ENCODE assay signal across 28 mouse cellular contexts in the genomic region with DNA sequence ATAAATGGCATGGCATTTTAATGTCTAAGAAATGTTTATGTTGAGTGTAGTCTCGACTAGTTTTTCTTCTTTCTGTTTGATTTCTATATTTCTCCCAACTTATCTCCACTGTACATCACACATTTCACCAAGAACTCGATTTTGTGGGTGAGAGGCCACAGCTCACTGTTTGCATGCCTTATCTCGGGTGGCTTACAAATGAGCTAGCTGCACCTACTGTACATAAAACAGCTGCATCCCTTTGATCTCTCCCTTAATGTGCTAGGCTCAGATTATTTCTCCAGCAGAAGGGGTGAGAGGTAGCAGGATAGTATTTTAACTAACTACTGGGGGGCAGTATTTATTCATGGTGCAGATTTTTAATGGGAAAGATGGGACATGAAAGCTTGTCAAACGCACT.
DNase-seq lines count a peak whose midpoint lies in the region; ATAC-seq lines count a peak whose summit lies in the region.
"Had no signal": no experiment of that assay in that cellular context is flagged by ENCODE, and none has a peak within 500 bp of the region (broad histone marks: within the 10 kb centered on the region; RNA-seq: fewer than 3 reads in every experiment).

No protein-coding gene starts in this region.

- DNase-seq in urinary bladder, adult 18-20 months (ENCODE audit: low spot score in 2 of 2): peak; percentile 13 to 14
- DNase-seq in urinary bladder, postnatal 10 days (ENCODE audit: low spot score): no peak
- no peak for DNase-seq in adrenal gland, postnatal 36 days
- DNase-seq: adrenal gland, adult 8-10 months; adrenal gland, postnatal 14 days; B cell, adult 2 months; cerebellum, adult 11 months; cerebellum, adult 18-20 months; cerebellum, adult 8-10 months; cerebellum, adult 9-11 months; cerebellum, postnatal 14 days; cerebellum, postnatal 36 days; embryo, embryonic 11 days had no signal

- no peaks in the 10 kb centered on the region for H3K27me3 ChIP-seq in stomach, embryonic 14.5 days (ENCODE audit: control insufficient read depth, insufficient read depth, low read length)
- H3K27me3 ChIP-seq in stomach, embryonic 16.5 days (ENCODE audit: control insufficient read depth, insufficient read depth, low read length): no peaks in the 10 kb centered on the region
- H3K27me3 ChIP-seq in hindbrain, embryonic 16.5 days (replicated peaks; ENCODE audit: control insufficient read depth, insufficient read depth, low read length): no peaks in the 10 kb centered on the region
- H3K27me3 ChIP-seq: CH12.LX; embryonic facial prominence, embryonic 13.5 days; embryonic facial prominence, embryonic 15.5 days; forebrain, embryonic 12.5 days; Patski had no signal

- no peaks in the 10 kb centered on the region for H3K9me3 ChIP-seq in stomach, embryonic 14.5 days (ENCODE audit: control insufficient read depth, low read depth, low read length)
- H3K9me3 ChIP-seq in stomach, embryonic 16.5 days (replicated peaks; ENCODE audit: control insufficient read depth, low read length): no peaks in the 10 kb centered on the region
- H3K9me3 ChIP-seq in hindbrain, embryonic 16.5 days (ENCODE audit: control insufficient read depth, low read length): no peaks in the 10 kb centered on the region
- H3K9me3 ChIP-seq: embryonic facial prominence, embryonic 13.5 days; embryonic facial prominence, embryonic 15.5 days; forebrain, embryonic 10.5 days; forebrain, embryonic 12.5 days had no signal

- H3K4me2 ChIP-seq in stomach, embryonic 14.5 days (replicated peaks; ENCODE audit: low read depth, low read length): no peak overlapping the region
- no peak overlapping the region for H3K4me2 ChIP-seq in stomach, embryonic 16.5 days (ENCODE audit: low read depth, low read length)
- H3K4me2 ChIP-seq in hindbrain, embryonic 16.5 days (ENCODE audit: low read length): no peak overlapping the region
- H3K4me2 ChIP-seq: embryonic facial prominence, embryonic 13.5 days; embryonic facial prominence, embryonic 15.5 days; forebrain, embryonic 12.5 days had no signal

- WGBS in stomach, embryonic 14.5 days: 51% methylated on average over 4 of the region's 4 CpGs
- WGBS in stomach, embryonic 16.5 days: 43% methylated on average over 4 of the region's 4 CpGs
- WGBS in hindbrain, embryonic 16.5 days: 81% methylated on average over 4 of the region's 4 CpGs

- H3K4me3 ChIP-seq in stomach, embryonic 14.5 days (ENCODE audit: low read depth, low read length): no peak overlapping the region
- H3K4me3 ChIP-seq in stomach, embryonic 16.5 days (replicated peaks; ENCODE audit: low read length): no peak overlapping the region
- H3K4me3 ChIP-seq in hindbrain, embryonic 16.5 days (ENCODE audit: low read length): no peak overlapping the region
- H3K4me3 ChIP-seq: embryonic facial prominence, embryonic 13.5 days; embryonic facial prominence, embryonic 15.5 days; erythroblast, embryonic 14.5 days; forebrain, embryonic 10.5 days; forebrain, embryonic 12.5 days had no signal

- peak; percentile 58; the same call in 1 of the 2 replicates for ATAC-seq in stomach, embryonic 14.5 days (ENCODE audit: insufficient number of reproducible peaks, insufficient read depth, low FRiP score, low read depth)
- peak; percentile 62; the same call in 1 of the 2 replicates for ATAC-seq in stomach, embryonic 16.5 days (ENCODE audit: insufficient read depth, low FRiP score)
- no peak for ATAC-seq in hindbrain, embryonic 16.5 days
- ATAC-seq: activated CD4-positive, CD25-positive, alpha-beta regulatory T cell, adult 4 months; CD4-positive, CD25-positive, alpha-beta regulatory T cell, adult 4 months; forebrain, embryonic 14.5 days; forebrain, embryonic 16.5 days; Patski had no signal

- H3K27ac ChIP-seq in stomach, embryonic 14.5 days (ENCODE audit: low read length): no peak overlapping the region
- no peak overlapping the region for H3K27ac ChIP-seq in stomach, embryonic 16.5 days (ENCODE audit: low read length)
- H3K27ac ChIP-seq in hindbrain, embryonic 16.5 days (ENCODE audit: low read depth, low read length): no peak overlapping the region
- H3K27ac ChIP-seq: embryonic facial prominence, embryonic 13.5 days; embryonic facial prominence, embryonic 15.5 days; forebrain, embryonic 10.5 days; forebrain, embryonic 12.5 days had no signal

- H3K9ac ChIP-seq in stomach, embryonic 14.5 days (replicated peaks; ENCODE audit: low read depth, low read length): no peak overlapping the region
- H3K9ac ChIP-seq in stomach, embryonic 16.5 days (ENCODE audit: low read length): no peak overlapping the region
- no peak overlapping the region for H3K9ac ChIP-seq in hindbrain, embryonic 16.5 days (ENCODE audit: low read depth, low read length)
- H3K9ac ChIP-seq: embryonic facial prominence, embryonic 13.5 days; embryonic facial prominence, embryonic 15.5 days; forebrain, embryonic 12.5 days had no signal

- no peaks in the 10 kb centered on the region for H3K4me1 ChIP-seq in stomach, embryonic 14.5 days (ENCODE audit: control insufficient read depth, insufficient read depth, low read length)
- no peaks in the 10 kb centered on the region for H3K4me1 ChIP-seq in stomach, embryonic 16.5 days (ENCODE audit: control insufficient read depth, insufficient read depth, low read length)
- H3K4me1 ChIP-seq in hindbrain, embryonic 16.5 days (ENCODE audit: control insufficient read depth, insufficient read depth, low read depth, low read length): no peaks in the 10 kb centered on the region
- H3K4me1 ChIP-seq: embryonic facial prominence, embryonic 13.5 days; embryonic facial prominence, embryonic 15.5 days; forebrain, embryonic 10.5 days; forebrain, embryonic 12.5 days had no signal

- H3K36me3 ChIP-seq in stomach, embryonic 14.5 days (ENCODE audit: control insufficient read depth, insufficient read depth, low read length): no peaks in the 10 kb centered on the region
- no peaks in the 10 kb centered on the region for H3K36me3 ChIP-seq in stomach, embryonic 16.5 days (ENCODE audit: control insufficient read depth, insufficient read depth, low read length)
- no peaks in the 10 kb centered on the region for H3K36me3 ChIP-seq in hindbrain, embryonic 16.5 days (ENCODE audit: control insufficient read depth, insufficient read depth, low read length)
- H3K36me3 ChIP-seq: embryonic facial prominence, embryonic 13.5 days; embryonic facial prominence, embryonic 15.5 days; forebrain, embryonic 10.5 days; forebrain, embryonic 12.5 days; G1E had no signal

Comparison
In these comparisons a context has a peak if more than half of its experiments do, and no peak if none do; other contexts are left out.
1. DNase-seq: peak in urinary bladder, adult 18-20 months (2 of 2); none in urinary bladder, postnatal 10 days (single experiment) and adrenal gland, postnatal 36 days (0 of 2).